Mouse (Mus musculus) T-helper 2 cell (primary cell): ENCODE data around the gene Mrps16.

Source experiments
- in situ Hi-C: fragments of 300-600 bp; cut with MboI, MseI; formaldehyde crosslinking; loops from one replicate; pipeline ENCODE4 v1.15.1; 2025; ENCODE audit warnings: high pct_unique_total_duplicates

Gene Mrps16

DNA sequence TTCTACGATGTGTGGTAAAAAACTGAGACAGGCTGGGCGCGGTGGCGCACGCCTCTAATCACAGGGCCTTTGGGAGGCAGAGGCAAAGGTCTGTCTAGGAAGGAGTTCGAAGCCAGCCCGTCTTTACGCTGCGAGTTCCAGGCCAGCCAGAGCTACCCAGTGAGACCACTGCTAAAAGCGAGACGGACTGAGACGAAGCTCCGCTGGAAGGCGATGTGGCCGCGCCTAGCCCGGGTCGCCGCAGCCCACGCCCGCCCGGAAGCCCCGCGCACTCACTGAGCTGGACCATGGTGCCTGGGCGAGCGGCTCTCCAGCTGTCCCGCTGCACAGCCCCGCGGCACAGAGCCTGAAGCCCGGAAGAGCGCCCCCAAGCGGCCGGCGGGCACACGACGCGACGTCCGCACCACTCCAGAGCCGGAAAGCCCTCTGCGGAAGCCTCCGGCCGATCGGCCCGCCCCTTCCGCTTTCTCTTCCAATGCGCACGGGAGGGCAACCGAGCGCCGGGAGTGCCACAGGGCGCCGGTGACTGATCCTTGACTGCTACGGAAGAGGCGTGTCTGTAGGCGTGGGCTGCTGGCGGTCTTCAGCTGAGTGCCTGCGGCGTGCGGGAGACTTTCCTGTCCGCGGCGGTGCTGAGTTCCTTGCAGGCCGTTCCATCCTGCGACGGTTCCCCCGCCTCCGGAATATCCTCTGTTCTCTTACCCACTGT is at the start of gene Mrps16:
Gene Mrps16, minus strand, starts transcription at position 430 of the 709 bp plus-strand sequence.
- in situ Hi-C loops, result loop anchor here (5.0 kb wide), 1 partner anchor 46 kb away; the partner anchor contains the start of genes Ecd and Fam149b

- in situ Hi-C loops, result no loop called here
Measured at GRCm38 (mm10) chr14:20442252-20442651, 48.8 kb upstream of the Mrps16 start.

GRCm38 (mm10) chr14:20436976-20437375 is 43.5 kb upstream of the Mrps16 start:
- in situ Hi-C loops, result no loop called here

DNA sequence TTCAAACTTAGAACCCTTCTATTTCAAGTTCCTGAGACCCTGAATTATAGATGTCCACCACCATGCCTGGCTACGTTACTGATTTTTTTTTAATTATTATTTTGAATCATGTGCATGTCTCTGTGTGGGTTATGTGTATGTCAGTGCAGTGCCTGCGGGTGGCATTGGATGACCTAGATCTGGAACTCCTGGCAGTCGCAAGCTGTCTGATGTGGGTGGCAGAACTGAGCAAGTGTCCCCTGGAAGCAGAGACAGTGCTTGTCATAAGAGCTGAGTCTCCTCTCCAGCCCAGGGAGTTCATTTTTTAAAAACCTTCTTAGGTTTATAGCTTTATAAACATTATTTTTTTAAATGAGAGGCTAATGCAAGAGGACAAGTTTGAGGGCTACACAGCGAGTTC is 39.0 kb upstream of the Mrps16 start:
- in situ Hi-C loops, result no loop called here

- in situ Hi-C loops, result no loop called here
Measured at GRCm38 (mm10) chr14:20431726-20432125, 38.3 kb upstream of the Mrps16 start.

DNA sequence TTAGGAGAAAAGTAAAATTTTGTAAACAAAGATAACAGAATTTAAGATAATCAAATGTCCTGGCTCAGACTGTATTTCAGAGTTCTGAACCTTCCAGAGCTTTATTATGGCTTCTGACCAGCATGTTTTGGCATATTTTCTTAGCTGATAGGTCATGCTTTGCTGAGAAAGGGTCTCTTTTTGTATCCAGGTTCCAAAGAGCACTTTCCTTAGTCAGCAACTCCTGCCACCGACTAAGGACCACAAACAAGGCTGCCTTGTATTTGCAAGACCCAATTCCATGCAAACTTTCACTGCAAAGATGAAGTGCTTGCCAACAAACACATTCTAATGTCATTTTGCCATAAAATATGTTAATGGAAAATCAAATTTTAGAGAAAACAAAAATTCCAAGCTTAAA is 36.4 kb upstream of the Mrps16 start:
- in situ Hi-C loops, result no loop called here

DNA sequence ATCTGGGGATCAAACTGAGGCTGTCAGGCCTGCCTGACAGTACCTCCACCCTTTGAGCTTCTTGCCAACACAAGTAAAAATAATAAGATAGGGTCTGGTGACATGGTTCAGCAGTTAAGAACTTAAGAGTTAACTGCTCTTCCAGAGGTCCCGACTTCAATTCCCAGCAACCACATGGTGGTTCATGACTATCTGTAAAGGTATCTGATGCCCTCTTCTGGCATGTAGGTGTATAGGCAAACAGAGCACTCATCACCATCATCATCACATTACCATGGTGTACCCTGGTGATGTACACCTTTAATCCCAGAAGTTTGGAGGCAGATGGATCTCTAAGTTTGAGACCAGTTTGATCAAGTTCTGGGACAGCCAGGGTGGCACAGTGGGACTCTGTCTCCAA is 35.2 kb upstream of the Mrps16 start:
- in situ Hi-C loops, result no loop called here

- in situ Hi-C loops, result no loop called here
Measured at GRCm38 (mm10) chr14:20423046-20423445, 29.6 kb upstream of the Mrps16 start.

DNA sequence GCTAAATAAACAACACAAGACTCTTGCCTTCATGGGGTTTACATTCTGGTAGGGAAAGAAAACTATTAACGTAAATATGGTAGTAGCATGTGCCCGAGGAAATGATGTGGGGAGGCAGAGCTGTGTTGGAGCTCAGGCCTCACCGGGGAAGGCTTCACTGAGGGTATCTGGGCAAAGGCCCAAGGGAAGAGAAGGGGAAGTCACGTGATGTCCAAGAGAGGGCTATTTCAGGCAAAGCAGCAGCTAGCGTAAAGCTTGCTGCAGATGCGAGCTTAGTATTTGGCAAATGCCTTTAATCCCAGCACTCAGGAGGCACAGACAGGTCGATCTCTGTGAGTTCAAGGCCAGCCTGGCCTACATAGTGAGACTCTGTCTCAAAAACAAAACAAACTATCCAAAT is 28.8 kb upstream of the Mrps16 start:
- in situ Hi-C loops, result no loop called here

DNA sequence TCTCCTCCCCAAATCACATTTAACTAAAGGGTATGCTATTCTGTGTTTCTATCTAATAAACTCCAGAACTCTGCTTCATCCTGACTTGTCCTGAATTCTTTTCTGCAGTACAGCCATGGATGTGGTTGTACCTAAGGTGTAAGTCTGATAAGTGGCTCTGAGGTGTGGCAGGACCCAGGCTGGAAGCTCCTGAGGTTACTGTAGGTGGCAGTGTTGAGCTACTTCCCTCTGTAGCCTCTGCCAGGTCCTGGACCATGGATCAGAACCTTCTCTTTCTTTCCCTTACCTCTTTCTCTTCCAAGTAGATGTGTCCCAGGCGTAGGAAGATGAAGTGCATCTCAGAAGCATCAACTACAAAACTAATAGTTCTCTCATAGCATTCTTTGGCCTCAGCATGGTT is 6.6 kb upstream of the Mrps16 start:
- in situ Hi-C loops, result no loop called here

DNA sequence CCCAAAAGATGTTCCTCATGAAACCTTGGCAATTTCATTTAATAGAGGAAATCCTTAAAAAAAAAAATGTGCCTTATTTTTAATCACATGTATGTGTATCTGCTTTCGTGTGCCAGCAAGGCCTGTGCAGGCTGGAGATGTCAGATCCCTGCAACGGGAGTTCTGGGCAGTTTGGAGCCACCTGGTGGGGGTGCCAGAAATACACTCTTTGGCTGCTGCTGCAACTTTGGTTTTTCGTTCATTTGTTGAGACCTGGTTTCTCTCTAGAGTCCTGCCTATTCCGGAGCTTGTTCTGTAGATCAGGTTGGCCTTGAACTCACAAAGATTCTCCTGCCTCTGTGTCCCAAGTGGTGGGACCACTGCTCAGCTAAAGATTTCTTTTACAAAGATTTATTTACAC is 5.4 kb upstream of the Mrps16 start:
- in situ Hi-C loops, result no loop called here

GRCm38 (mm10) chr14:20397220-20397619 is 3.8 kb upstream of the Mrps16 start:
- in situ Hi-C loops, result no loop called here

- in situ Hi-C loops, result loop anchor here (5.0 kb wide), 1 partner anchor 45 kb away; the partner anchor contains the start of genes Ecd and Fam149b
Measured at GRCm38 (mm10) chr14:20392326-20392725, 1.1 kb downstream of the Mrps16 start.

GRCm38 (mm10) chr14:20389446-20390079 is 3.9 kb downstream of the Mrps16 start:
- in situ Hi-C loops, result loop anchor here (5.0 kb wide), 1 partner anchor 42 kb away; the partner anchor contains the start of genes Ecd and Fam149b

GRCm38 (mm10) chr14:20388441-20389129 is 4.8 kb downstream of the Mrps16 start, which contains the start of gene Dnajc9:
Gene Dnajc9, minus strand, starts transcription at chr14:20388910.
- in situ Hi-C loops, result no loop called here

DNA sequence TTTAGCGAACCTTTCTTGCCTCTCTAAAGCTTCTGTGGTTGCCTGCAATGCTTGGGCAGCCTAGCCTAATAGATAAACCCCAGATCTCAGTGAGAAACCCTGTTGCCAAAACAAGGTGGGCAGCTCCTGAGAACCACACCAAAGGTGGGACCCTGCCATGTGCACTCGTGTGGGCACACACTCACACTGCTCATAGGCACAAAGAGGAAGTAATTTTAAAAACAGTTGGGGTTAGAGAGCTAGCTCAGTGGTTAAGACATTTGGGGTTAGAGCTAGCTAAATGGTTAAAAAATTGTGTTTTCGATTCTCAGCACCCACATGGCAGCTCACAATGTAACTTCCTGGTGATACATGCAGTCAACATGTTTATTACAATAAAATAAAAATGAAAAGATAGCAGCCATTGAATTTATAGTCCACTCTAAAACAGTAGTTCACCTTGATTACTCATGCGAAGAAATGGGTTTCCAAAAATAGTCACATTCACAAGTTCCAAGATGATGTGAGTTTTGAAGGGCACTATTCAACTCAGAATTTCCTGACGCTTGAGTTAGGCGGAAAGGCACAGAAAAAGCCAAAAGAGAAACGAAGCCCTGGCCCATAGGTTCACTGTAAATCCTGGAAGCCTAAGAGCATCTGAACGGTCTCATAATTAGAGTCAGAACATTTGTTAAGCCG is 13.5 kb downstream of the Mrps16 start:
- in situ Hi-C loops, result no loop called here

GRCm38 (mm10) chr14:20379087-20379640 is 14.3 kb downstream of the Mrps16 start:
- in situ Hi-C loops, result no loop called here

DNA sequence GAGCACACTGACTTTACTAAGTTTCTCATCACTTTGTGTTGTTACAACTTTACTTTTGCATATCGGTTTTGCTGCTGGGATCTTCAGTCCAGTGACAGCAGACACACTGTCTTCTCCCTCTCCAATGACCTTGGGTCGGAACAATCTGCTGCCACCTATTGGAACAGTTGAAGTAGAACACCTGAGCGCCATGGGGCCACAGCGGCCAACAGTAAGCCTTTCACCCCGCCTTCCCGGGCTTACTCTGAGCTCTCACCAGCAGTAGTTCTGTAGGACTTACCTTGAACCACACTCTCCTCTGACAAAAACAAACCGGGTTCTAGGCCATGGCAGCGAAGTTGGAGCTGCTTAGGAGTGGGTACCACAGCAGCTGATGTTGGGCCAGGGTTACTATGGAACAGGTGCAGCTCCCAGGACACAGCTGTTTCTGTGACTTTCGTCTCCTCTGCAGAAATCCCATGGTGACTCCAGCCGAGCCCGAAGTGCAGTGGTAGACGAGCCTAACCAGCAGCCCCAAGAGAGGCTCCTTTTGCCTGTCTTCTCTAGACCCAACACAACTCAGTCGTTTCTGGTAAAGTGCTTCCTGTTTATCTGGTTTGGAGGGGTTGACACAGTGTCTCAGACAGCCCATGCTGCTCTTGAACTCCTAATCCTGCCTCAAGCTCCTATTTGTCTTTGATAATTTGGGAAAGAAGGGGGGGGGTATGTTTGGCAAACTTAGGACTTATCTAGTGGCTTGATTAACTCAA is 14.9 kb downstream of the Mrps16 start:
- in situ Hi-C loops, result no loop called here

DNA sequence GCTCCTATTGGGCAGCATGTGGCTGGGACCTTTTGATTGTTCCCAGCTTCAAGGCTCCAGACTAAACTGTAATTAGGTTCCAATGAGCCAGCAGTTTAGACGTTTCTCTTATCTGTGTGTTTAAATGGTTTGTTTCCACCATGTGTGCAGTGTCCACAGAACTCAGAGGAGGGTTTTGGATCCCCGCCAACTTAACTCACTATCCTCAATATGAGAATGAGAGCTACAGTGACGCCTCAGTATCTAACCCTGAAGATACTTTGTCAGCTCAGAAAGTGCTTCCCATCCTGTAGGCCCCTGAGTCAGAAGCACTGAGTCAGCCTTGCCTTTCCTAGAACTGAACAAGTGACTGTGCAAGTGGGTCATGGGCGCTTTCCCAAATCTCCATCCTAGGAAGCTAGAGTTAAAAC is 16.3 kb downstream of the Mrps16 start:
- in situ Hi-C loops, result no loop called here

DNA sequence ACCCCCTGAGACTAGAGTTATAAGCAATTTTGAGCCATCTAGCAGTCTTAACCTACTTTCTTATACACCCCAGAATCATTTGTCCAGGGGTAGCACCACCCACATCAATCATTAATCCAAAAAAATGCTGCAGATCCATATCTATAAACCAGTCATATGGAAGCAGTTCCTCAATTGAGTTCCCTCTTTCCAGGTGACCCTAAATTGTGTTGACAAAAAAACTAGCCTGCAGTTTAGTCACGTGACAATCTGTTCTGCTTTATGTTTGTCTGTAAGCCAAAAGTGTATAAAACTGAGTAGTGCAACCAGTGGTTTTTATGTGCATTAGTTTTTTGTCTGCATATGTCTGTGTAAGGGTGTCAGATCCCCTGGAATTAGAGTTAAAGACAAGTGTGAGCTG is 21.6 kb downstream of the Mrps16 start:
- in situ Hi-C loops, result no loop called here

- in situ Hi-C loops, result no loop called here
Measured at GRCm38 (mm10) chr14:20370798-20371197, 22.6 kb downstream of the Mrps16 start.
